Mouse (Mus musculus) midbrain, embryonic 14.5 days (tissue): ENCODE data around the gene Srgap2. TPM values are rescaled to one million over a fixed set of nuclear protein-coding genes. Genes with fewer than 3 reads are reported as not detected.

Source experiments
- ATAC-seq: fragments of 200-750 bp; cut with Nextera tagmentation; 2 replicates; pipeline ENCODE4 v1.8.0; 2017; ENCODE audit warnings: moderate number of reproducible peaks, moderate library complexity; ENCODE audit not compliant: low FRiP score, low TSS enrichment
- DNase-seq: peaks from one replicate; pipeline ENCODE4 v3.0.0-alpha.2; 2015
- H3K27ac ChIP-seq: fragments of 300-500 bp; sonication (generic); replicated peaks from 2 replicates; pipeline ENCODE4 v1.5.1; 2014; ENCODE audit warnings: mild to moderate bottlenecking, low read depth, low read length, moderate library complexity
- H3K27me3 ChIP-seq: fragments of 300-500 bp; sonication (generic); 2 replicates; pipeline ENCODE4 v1.6.1; 2014; ENCODE audit warnings: low read length, control low read depth, mixed read lengths; ENCODE audit not compliant: control insufficient read depth, insufficient read depth
- H3K36me3 ChIP-seq: fragments of 300-500 bp; sonication (generic); 2 replicates; pipeline ENCODE4 v1.6.1; 2014; ENCODE audit warnings: low read length, control low read depth; ENCODE audit not compliant: control insufficient read depth, insufficient read depth
- H3K4me1 ChIP-seq: fragments of 300-500 bp; sonication (generic); 2 replicates; pipeline ENCODE4 v1.6.1; 2014; ENCODE audit warnings: mild to moderate bottlenecking, antibody characterized with exemption, low read length, control low read depth; ENCODE audit not compliant: control insufficient read depth, insufficient read depth
- H3K4me2 ChIP-seq: fragments of 300-500 bp; sonication (generic); 2 replicates; pipeline ENCODE4 v1.6.1; 2014; ENCODE audit warnings: mild to moderate bottlenecking, low read length, moderate library complexity
- H3K4me3 ChIP-seq: fragments of 300-500 bp; sonication (generic); replicated peaks from 2 replicates; pipeline ENCODE4 v1.5.1; 2014; ENCODE audit warnings: low read depth, low read length
- H3K9ac ChIP-seq: fragments of 300-500 bp; sonication (generic); replicated peaks from 2 replicates; pipeline ENCODE4 v1.6.1; 2014; ENCODE audit warnings: mild to moderate bottlenecking, low read length, moderate library complexity
- H3K9me3 ChIP-seq: fragments of 300-500 bp; sonication (generic); 2 replicates; pipeline ENCODE4 v1.6.1; 2016; ENCODE audit warnings: low read length, control low read depth, mixed read lengths; ENCODE audit not compliant: control insufficient read depth
- WGBS: fragments of 180-500 bp; shearing (Covaris S2); extraction: QIAGEN DNeasy Blood & Tissue Kit; methylation state at CpG from one replicate; pipeline ENCODE4 v1.1.7; 2014; 5-methylcytosine and 5-hydroxymethylcytosine counted together
- polyA plus RNA-seq: library from polyadenylated mRNA; unstranded; fragments of >200 nt; fragmentation: Nextera tagmentation; extraction: Ambion mirVana; gene quantifications from 2 replicates; pipeline ENCODE4 v1.2.1, GENCODE M21; 2014

The Srgap2 gene
- polyA plus RNA-seq, 1 experiment from 2014 or later: 30.8 TPM

DNA sequence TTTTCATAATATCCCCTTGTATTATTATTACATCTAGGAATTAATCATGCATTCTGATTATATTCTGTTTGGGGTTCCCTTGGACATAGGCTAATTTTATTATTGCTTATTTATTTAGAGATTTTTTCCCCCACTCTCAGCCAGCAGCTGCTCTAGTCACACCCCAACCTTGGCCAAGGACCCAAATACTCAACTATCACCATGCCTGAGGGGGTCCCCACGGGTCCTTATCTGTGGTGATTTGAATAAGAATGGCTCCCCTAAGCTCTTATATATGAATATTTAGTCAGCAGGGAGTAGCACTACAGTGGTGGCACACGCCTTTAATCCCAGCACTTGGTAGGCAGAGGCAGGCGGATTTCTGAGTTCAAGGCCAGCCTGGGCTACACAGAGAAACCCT lies 215.9 kb downstream of the Srgap2 start:
- Histone ChIP-seq H3K36me3 (peaks cover 47% of the 10 kb centered on the region), H3K9ac (no peak overlapping the region), H3K4me3 (no peak overlapping the region), H3K4me1 (no peaks in the 10 kb centered on the region), H3K27ac (no peak overlapping the region), H3K9me3 (no peaks in the 10 kb centered on the region), H3K4me2 (no peak overlapping the region), H3K27me3 (no peaks in the 10 kb centered on the region)
- WGBS: 79% methylated on average over 3 of the region's 3 CpGs
- ATAC-seq (no peak), DNase-seq (no peak)

DNA sequence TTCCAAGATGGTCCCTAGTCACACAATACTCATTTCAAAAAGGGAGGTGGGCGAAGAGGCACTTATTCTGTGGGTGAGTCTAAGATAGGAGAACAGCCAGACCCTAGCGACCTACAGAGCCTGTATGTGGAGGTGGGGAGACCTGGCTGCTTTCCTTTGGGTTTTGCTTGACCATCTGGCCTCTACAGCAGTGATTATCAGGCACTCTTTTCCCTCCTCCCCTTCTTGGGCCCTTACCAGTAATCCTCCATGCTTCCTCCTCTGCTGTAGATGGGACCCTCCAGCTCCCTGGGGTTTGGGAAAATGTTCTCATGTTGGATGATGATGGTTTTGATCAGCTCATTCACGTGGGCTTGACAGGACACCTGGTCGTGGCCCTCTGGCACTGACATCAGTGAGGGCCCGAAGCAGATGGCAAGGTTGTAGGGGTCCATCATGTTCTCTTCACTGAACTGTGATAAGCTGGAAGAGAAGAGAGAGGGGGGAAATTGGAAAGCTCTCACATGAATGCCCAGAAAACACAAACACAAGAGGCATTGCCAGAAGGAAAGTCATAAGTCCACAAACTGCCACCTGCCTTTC lies 216.8 kb downstream of the Srgap2 start:
- Histone ChIP-seq H3K4me3 (no peak overlapping the region), H3K36me3 (peaks cover 38% of the 10 kb centered on the region), H3K4me2 (no peak overlapping the region), H3K27ac (no peak overlapping the region), H3K4me1 (no peaks in the 10 kb centered on the region), H3K27me3 (no peaks in the 10 kb centered on the region), H3K9ac (no peak overlapping the region), H3K9me3 (no peaks in the 10 kb centered on the region)
- no peak for ATAC-seq
- DNase-seq: no peak
- 92% methylated on average over 5 of the region's 5 CpGs for WGBS

DNA sequence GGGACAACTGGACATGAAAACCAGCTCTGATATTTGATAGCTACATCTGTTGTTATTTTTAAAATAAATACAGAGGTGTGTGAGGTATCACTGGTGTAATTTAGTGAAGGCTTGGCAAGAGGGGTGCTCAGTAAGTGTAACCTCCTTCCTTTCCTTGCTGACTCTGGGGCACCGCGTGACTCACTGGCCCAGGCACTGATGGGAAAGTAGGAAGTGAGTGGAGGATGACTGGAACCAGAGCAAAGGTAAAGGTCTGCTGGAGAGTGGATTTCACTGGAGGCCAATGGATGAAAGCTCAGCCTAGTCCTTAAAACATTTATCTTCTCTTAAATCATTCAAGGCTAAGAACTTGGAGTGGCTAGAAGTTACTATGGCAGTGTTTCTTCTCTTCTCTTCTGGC lies 226.4 kb downstream of the Srgap2 start:
- no peak overlapping the region for H3K27ac ChIP-seq
- ATAC-seq: no peak

DNA sequence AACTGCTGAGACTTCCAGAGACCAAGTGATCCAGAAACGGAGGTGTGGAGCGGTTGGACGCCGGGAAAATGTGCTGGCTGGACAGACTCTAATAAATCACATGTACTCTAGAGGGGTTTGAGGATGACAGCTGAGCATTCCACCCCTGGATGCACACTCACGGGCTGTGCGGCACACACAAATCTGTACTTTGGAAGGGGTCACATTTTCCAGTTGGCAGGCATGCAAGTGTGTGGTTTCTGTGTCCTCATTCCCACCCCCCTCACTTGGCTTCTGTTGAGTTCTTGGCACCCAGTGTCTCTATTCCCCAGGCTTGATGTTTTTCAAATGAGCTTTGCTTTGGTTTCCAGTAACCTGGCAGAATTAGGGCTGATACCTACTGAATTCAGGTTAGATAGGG lies 227.4 kb downstream of the Srgap2 start:
- H3K9ac ChIP-seq: no peak overlapping the region
- no peak overlapping the region for H3K4me3 ChIP-seq
- 88% methylated on average over 6 of the region's 6 CpGs for WGBS
- no peak overlapping the region for H3K27ac ChIP-seq
- H3K27me3 ChIP-seq: no peaks in the 10 kb centered on the region
- 0 out of 2 replicates have a peak, but pooled peaks cover 5% of the 10 kb centered on the region for H3K4me1 ChIP-seq
- no peak for DNase-seq
- no peak for ATAC-seq
- peaks cover 49% of the 10 kb centered on the region for H3K36me3 ChIP-seq
- no peak overlapping the region for H3K4me2 ChIP-seq
- H3K9me3 ChIP-seq: no peaks in the 10 kb centered on the region

More for the DNA sequence above, 226.4 kb downstream of the Srgap2 start:
- no peak overlapping the region for H3K4me3 ChIP-seq
- H3K4me1 ChIP-seq: no peaks in the 10 kb centered on the region
- peaks cover 42% of the 10 kb centered on the region for H3K36me3 ChIP-seq
- DNase-seq: no peak
- no peaks in the 10 kb centered on the region for H3K9me3 ChIP-seq
- 97% methylated on average over 2 of the region's 2 CpGs for WGBS
- no peak overlapping the region for H3K4me2 ChIP-seq
- no peak overlapping the region for H3K9ac ChIP-seq
- no peaks in the 10 kb centered on the region for H3K27me3 ChIP-seq

DNA sequence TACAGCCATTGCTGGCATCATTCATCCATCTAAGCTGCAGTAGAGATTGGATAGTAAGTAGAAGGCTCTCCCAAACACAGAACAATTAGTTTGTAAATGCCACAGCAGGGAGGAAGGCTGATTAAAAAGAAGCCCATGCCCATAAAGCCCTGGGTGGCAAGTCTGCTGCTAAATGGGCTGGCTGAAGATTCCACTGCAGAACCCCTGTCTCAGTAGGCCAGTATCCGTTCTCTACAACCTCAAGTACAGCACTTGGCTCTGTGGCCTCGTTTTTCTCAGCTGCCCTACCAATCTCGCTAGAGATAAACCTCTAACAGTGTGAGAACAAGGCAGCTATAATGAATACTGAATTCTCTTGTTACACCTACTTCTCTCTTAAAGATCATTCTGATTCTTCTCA lies 227.9 kb downstream of the Srgap2 start:
- Histone ChIP-seq H3K27ac (no peak overlapping the region), H3K4me2 (no peak overlapping the region), H3K4me3 (no peak overlapping the region), H3K9ac (no peak overlapping the region), H3K27me3 (no peaks in the 10 kb centered on the region), H3K9me3 (no peaks in the 10 kb centered on the region), H3K4me1 (0 out of 2 replicates have a peak, but pooled peaks cover 5% of the 10 kb centered on the region), H3K36me3 (peaks cover 53% of the 10 kb centered on the region)
- DNase-seq (no peak), ATAC-seq (no peak)
- WGBS: 61% methylated on average over 3 of the region's 3 CpGs

DNA sequence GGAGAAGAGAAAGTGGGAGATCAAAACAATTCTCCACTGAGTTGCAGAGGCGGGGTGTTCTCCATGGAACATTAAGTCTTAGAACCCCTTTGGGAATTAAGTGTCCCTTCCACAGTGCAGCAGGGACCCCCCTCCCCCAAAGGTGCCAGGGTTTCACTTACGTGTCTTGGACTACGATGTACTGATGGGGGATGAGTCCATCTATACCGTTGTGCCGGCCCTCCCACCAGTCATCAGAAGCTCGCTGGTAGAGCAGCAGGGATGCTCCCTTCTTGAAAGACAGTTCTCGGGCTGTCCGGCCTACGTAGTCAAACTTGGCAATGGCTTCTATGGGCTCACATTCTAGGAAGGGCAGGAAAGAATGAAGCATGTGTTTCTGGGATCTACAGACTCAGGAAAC lies 229.0 kb downstream of the Srgap2 start:
- ATAC-seq (no peak), DNase-seq (no peak)
- Histone ChIP-seq H3K27ac (no peak overlapping the region), H3K9me3 (no peaks in the 10 kb centered on the region), H3K27me3 (no peaks in the 10 kb centered on the region), H3K9ac (no peak overlapping the region), H3K4me2 (no peak overlapping the region), H3K36me3 (peaks cover 59% of the 10 kb centered on the region), H3K4me3 (no peak overlapping the region), H3K4me1 (0 out of 2 replicates have a peak, but pooled peaks cover 5% of the 10 kb centered on the region)
- WGBS: 93% methylated on average over 9 of the region's 9 CpGs

DNA sequence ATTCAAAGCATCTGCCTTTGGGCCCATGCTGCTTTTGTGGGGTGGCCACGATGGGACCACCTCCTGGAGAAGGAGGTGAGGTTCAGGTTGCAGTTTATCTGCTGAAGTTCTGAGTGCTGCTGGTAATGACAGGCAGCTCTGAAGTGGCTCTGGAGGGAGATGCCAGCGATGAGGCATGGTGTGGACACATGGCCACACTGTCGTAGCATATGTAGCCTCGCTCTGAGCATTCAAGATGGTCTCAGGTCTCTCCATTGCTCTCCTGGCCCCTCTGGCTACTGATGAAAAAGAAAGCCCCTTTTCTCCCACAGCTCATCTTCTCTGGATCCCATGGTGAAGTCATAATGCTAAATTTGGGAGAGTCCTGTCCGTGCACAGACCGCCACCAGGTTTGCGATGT lies 230.4 kb downstream of the Srgap2 start:
- DNase-seq (no peak), ATAC-seq (no peak)
- no peak overlapping the region for H3K9ac ChIP-seq
- 0 out of 2 replicates have a peak, but pooled peaks cover 5% of the 10 kb centered on the region for H3K4me1 ChIP-seq
- peaks cover 62% of the 10 kb centered on the region for H3K36me3 ChIP-seq
- H3K4me2 ChIP-seq: no peak overlapping the region
- no peak overlapping the region for H3K27ac ChIP-seq
- H3K4me3 ChIP-seq: no peak overlapping the region
- WGBS: 94% methylated on average over 7 of the region's 7 CpGs
- H3K9me3 ChIP-seq: no peaks in the 10 kb centered on the region
- H3K27me3 ChIP-seq: no peaks in the 10 kb centered on the region

DNA sequence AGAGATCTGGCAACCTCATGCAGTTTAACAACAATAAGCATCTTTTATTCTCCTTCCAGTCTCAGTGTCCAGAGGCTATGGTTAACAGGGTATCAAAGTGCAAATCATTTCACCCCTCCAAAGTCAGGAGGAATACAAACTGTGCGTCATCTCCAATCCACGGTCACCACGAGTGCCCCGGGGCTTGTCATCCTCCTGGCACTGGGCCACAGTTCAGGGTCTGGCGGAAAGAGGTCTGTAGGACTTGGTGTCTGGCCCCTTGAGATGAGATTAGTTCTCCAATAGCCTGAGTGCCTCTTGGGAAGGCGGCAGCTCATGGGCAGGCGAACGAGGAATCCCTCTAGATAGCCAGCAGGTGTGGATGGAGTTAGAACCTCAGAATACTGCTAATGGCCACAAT lies 232.0 kb downstream of the Srgap2 start:
- 46% methylated on average over 8 of the region's 8 CpGs for WGBS
- no peak overlapping the region for H3K4me3 ChIP-seq
- no peak overlapping the region for H3K4me2 ChIP-seq
- DNase-seq (peak; percentile 34), ATAC-seq (no peak)
- H3K4me1 ChIP-seq: 0 out of 2 replicates have a peak, but pooled peaks cover 5% of the 10 kb centered on the region
- H3K9me3 ChIP-seq: no peaks in the 10 kb centered on the region
- no peak overlapping the region for H3K9ac ChIP-seq
- no peak overlapping the region for H3K27ac ChIP-seq
- H3K36me3 ChIP-seq: peaks cover 55% of the 10 kb centered on the region
- H3K27me3 ChIP-seq: no peaks in the 10 kb centered on the region

DNA sequence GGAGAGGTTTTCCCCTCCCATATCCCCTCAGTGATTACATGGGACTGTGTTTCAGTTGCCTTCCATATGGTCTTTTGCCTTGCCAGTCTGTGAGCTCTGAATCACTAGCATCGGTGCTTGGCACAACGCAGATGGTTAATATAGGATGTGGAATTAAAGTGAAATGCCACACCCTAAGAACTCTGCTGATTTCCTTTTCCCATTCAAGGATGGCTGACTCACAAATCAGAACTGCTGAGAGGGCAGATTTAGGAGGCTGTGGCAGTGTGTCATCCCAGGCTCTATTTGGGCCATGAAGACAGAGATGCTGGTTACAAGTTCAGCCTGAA lies 233.3 kb downstream of the Srgap2 start:
- ATAC-seq: no peak
- no peak overlapping the region for H3K27ac ChIP-seq

More for the DNA sequence above, 233.3 kb downstream of the Srgap2 start:
- 96% methylated on average over 2 of the region's 2 CpGs for WGBS
- Histone ChIP-seq H3K36me3 (peaks cover 53% of the 10 kb centered on the region), H3K9me3 (no peaks in the 10 kb centered on the region), H3K4me1 (0 out of 2 replicates have a peak, but pooled peaks cover 5% of the 10 kb centered on the region), H3K9ac (no peak overlapping the region), H3K4me3 (no peak overlapping the region), H3K27me3 (no peaks in the 10 kb centered on the region), H3K4me2 (no peak overlapping the region)
- no peak for DNase-seq
